Mouse (Mus musculus) adipocyte (in vitro differentiated cells): ENCODE results near the gene Tmem50a.
A peak's percentile ranks its signal among the peaks of the same experiment; 100 is the strongest.

Source experiments
- DNase-seq: peaks from one replicate; pipeline ENCODE4 v3.0.0-alpha.2; 2016; ENCODE audit warnings: low spot score

The Tmem50a gene

GRCm38 (mm10) chr4:134914864-134915209 is at the start of gene Tmem50a:
TSS of gene Tmem50a (minus strand) at chr4:134915024.
- peak; percentile 94 for DNase-seq

GRCm38 (mm10) chr4:134963021-134963776 is 48.4 kb upstream of the Tmem50a start:
- DNase-seq = no peak

DNA sequence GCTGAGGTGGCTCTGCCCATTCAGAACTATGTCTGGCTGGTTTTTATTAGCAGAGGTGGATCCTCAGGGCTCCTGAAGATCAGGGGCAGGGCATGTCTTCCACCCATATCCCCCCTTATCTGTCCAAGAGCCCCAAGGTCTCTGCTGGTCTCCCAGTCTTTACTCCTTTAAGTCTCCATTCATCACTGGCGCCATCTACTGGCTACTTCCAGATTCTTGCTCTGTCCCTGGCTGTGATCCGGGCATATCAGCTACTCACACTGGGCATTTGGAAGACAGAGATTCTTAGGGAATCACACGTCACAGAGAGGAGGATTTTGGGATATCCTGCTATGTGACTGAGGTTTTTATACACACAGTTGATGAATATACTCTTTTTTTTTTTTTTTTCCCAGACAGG is 41.5 kb upstream of the Tmem50a start:
- DNase-seq = peak; percentile 74

DNA sequence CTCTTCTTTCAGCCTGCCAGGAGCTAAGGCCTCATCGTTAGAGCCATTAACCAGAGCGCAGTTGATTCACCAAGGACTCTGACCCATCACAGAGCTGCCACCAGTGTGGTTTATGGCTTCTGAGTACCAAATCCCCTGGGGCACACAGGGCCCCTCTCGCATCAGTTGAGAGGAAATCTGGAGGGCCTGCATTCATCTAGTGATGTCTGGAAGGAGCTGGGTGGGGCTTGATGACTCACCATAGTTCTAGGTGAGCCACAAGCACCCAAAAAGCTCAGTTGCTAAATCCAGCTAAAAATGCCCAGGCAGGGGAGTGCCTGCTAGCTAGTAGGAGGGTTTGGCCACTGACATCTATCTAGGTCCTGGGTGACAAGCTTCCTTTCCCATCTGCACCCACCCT is 41.0 kb upstream of the Tmem50a start:
- no peak for DNase-seq

- no peak for DNase-seq
These were observed 40.4 kb upstream of the Tmem50a start for GRCm38 (mm10) chr4:134955196-134955595.

GRCm38 (mm10) chr4:134954461-134954860 is 39.6 kb upstream of the Tmem50a start:
- no peak for DNase-seq

DNA sequence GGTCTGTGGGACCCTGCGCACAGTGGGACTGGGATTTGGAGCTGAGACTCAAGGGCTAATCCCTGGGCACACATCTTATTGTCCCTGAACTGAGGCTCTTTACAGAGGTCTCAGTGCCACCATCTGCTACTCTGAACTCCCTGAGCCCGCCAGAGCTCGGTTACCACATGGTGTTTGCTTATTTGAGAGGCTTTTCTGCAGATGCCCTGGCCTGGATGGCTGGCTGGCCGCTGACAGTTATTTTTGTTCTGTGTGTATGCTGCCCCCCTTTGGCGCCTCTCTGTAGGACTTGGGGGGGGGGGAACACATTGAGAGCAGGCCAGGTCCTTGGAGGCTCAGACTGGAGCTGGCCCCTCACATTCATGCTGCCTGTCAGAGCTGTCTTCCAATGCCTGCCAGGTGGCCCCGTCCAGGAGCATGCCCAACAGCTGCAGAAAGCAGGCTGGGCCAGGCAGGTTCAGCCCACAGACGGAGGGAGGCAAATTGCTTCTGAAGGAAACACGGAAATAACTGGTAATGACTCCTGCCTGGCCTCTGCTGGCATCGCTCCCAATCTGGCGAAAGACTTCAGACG is 35.8 kb upstream of the Tmem50a start:
- peak; percentile 80 for DNase-seq

DNA sequence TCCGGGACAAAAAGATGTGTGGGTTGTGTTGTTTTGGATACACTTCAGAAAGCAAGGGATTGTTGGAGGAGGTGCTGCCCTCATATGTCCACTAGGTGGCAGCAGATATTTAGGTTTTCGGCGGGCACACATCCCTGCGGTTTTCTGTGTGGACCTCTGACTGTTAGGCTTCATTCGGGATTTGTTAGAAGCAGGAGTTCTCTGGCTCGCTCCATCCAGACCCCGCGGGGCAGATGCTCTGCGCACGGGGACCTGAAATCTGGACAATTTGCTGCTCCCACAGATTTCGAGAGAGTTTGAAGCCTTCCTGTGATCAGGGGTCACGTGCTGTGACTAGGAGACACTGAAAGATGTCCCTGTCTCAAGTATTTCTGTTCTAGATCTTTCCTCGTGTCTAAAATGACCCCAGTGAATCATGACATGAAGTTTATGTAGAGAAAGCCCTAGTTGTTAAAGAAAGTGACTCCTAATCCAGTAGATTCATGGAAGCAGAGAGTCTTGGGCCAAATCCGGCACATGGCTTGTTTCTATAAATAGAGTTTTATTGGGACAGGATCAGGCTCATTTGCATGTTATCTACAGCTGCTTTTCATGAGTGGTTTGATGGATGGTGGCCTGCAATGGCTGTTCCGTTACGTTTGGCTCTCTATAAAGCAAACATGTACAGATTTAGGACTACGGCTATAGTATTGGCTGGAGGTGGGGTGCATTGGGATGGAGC is 31.4 kb upstream of the Tmem50a start:
- peak; percentile 80 for DNase-seq

DNA sequence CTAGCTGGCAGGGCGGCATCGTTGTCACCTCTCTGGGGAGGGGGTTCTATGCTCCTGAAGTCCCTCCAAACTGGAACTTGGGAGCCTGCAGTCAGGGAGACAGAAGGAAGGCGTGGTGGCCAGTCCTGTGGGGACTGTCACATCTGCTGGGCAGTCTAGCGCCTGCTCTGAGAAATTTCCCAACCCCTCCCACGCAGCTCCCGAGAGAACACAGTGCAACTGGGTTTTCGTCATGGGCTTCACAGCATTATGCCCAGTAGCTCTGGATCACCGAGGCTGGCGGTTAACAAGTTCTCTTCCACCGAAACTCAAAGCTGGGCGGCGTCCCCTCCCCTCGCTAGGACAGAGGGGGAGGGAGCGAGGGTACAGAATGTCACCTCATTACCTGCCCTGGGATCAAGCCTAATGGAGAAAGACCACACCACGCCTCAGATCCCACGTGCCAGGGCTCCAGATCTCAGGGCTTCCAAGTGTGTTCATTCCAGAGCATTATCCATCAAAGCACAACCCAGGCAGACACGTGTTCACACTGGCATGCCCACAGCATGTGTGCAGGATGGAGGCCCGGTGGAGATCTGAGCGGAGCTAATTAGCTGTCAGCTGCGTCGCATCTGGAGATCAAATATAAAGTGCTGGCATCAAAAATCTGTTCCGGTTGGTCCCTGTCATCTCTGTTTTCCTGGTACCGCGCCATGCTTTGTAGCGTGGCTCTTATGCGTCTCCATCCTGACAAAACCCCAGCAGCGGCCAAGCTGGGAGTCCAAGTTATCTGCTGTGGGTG is 29.1 kb upstream of the Tmem50a start:
- DNase-seq = no peak

DNA sequence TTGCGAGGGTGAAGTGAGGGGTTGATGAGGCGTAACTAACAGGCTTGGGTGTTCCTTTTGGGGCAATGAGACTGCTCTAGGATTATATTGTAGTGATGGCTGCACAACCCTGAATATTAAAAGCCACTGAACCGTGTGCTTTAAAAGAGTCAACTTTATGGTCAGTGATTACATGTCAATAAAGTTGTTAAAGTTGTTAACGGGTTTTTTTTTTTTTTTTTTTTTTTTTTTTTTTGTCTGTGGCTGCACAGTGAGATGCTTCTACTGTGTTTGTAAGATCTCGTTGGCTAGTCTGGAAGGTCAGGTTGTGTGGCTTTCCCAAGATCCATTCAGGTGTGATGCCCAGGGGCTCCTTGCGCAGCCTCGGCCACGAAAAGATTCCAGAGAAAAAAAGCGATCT is 25.1 kb upstream of the Tmem50a start:
- DNase-seq = no peak

DNA sequence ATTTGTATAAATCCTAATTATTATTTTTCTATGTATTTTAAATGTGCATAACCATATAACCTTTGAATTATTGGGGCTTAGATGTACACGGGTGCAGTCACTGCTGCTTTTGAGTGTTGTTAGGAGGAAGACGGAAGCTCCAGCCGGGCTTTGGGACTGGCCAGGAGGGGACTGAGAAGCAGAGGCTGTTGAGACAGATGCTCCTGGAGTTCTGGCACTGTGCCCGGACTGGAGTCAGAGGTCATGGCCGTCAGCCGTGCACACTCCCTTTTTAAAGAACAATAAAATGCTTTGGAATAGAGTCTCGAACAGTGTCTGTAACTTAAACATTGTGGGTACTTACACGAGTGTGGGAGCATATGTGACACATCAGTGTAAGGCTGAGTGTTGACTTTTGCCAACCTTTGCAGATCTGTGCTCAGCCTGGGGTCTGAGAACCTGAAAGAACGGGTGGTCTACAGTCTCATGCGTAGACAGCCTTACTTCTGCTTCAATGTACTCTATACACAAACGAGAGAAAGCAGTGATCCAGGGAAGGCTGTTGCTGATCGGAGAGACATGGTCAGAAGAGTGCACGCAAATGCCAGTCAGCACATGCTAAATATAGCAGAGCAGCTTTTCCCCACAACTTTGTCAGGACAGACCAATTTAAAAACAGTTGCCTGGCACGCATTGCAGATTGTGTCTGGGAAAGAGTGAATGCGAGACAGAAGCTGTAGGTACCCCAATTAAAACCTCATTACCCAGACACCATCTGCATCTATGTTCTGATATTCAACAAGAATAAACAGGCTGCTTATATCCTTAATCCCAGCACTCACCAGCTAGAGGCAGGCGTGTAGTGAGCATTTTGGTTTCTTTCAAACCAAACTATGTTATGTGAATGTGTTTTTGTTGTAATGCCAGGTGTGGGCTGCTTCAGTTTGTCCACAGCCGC is 22.7 kb upstream of the Tmem50a start:
- DNase-seq = peak; percentile 79

GRCm38 (mm10) chr4:134930684-134931481 is 16.1 kb upstream of the Tmem50a start, which contains the start of gene Syf2:
TSS of gene Syf2 (plus strand) at chr4:134930898.
- peak; percentile 98 for DNase-seq

- no peak for DNase-seq
These were observed 15.4 kb upstream of the Tmem50a start for GRCm38 (mm10) chr4:134930190-134930589.

DNA sequence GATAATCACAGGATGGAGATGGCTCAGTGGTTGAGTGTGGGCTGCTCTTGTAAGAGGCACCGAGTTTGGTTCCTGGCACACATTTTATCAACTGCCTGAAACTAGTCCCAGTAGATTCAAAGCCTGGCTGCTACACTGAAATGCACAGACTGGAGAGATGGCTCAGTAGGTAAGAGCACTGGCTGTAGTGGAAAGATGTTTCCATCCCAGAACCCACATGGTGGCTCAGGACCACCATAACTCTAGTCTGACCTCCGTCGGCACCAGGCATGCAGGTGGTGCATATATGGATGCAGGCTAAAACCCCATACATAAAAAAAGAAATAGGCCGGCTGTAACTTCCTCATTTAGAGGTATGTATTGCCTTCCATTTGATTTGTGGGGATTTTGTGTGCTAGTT is 14.7 kb upstream of the Tmem50a start:
- peak; percentile 49 for DNase-seq

DNA sequence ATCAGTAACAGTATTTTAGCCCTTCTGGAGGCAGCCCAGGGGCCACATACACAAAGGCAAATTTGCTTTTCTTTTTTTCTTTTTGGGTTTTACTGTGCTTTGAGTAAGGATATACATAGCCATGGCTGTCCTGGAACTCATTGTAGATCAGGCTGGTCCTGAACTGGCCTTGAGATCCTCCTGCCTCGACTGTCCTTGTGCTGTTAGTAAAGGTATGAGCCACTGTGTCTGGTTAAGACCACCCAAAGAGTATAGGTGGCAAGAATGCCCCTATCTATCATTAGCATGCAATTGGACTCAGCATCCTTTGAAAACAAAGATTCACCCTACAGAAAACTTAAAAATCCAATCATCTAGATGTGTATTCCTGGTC is 13.6 kb upstream of the Tmem50a start:
- no peak for DNase-seq

- peak; percentile 51 for DNase-seq
These were observed 13.1 kb upstream of the Tmem50a start for GRCm38 (mm10) chr4:134927815-134928463.

- peak; percentile 82 for DNase-seq
These were observed 10.4 kb upstream of the Tmem50a start for GRCm38 (mm10) chr4:134925206-134925605.

DNA sequence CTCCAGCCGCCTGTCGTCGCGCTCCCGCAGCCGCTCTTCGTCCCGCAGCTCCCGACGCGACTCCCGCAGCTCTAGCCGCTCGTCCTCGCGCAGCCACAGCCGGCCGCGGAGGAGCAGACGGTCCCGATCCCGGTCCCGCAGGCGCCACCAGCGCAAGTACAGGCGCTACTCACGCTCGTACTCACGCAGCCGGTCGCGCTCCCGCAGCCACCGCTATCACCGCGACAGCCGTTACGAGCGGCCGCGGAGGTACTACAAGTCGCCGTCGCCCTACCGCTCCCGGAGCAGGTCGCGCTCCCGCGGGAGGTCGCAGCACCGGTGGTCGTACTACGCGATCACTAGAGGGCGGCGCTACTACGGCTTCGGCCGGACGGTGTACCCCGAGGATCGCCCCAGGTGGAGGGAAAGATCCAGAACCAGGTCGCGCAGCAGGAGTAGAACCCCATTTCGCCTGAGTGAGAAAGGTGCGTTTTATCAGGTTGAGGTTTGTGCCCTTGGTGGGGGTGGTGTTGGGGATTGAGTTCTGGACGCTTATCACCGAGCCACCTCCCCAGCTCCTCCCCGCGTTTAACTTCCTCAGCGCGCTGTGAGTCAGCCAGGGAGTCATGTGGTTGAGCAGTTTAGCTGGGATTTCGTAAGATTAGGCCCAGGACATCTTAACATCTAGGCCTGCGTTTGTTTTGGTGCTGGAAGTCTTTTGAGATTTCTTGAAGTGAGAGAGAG is 9.4 kb upstream of the Tmem50a start:
- DNase-seq = peak; percentile 90
